Mouse (Mus musculus): ENCODE data around the gene Trabd2b.

Gene Trabd2b

GRCm38 (mm10) chr4:114397625-114398024 lies 8.9 kb upstream of the Trabd2b start:
- no peak for DNase-seq (ENCODE audit: low read depth, low spot score)

GRCm38 (mm10) chr4:114399821-114400220 lies 6.7 kb upstream of the Trabd2b start:
- DNase-seq (ENCODE audit: low read depth, low spot score): no peak

- no peak for DNase-seq (ENCODE audit: low read depth, low spot score)
Measured at GRCm38 (mm10) chr4:114401993-114402731, 4.4 kb upstream of the Trabd2b start.

GRCm38 (mm10) chr4:114405682-114406354 lies 706 bp upstream of the Trabd2b start:
- peak; percentile 87 for DNase-seq (ENCODE audit: low read depth, low spot score)

GRCm38 (mm10) chr4:114407516-114407915 lies 992 bp downstream of the Trabd2b start:
- DNase-seq (ENCODE audit: low read depth, low spot score): no peak

- DNase-seq (ENCODE audit: low read depth, low spot score): no peak
Measured at GRCm38 (mm10) chr4:114408298-114408697, 1.8 kb downstream of the Trabd2b start.

- DNase-seq (ENCODE audit: low read depth, low spot score): no peak
Measured at GRCm38 (mm10) chr4:114408890-114409480, 2.5 kb downstream of the Trabd2b start.

GRCm38 (mm10) chr4:114409511-114409910 lies 3.0 kb downstream of the Trabd2b start:
- no peak for DNase-seq (ENCODE audit: low read depth, low spot score)

- no peak for DNase-seq (ENCODE audit: low read depth, low spot score)
Measured at GRCm38 (mm10) chr4:114410026-114410425, 3.5 kb downstream of the Trabd2b start.

GRCm38 (mm10) chr4:114410443-114410842 lies 3.9 kb downstream of the Trabd2b start:
- peak; percentile 13 for DNase-seq (ENCODE audit: low read depth, low spot score)

- DNase-seq (ENCODE audit: low read depth, low spot score): no peak
Measured at GRCm38 (mm10) chr4:114410958-114411661, 4.6 kb downstream of the Trabd2b start.

- DNase-seq (ENCODE audit: low read depth, low spot score): no peak
Measured at GRCm38 (mm10) chr4:114411846-114412390, 5.4 kb downstream of the Trabd2b start.

GRCm38 (mm10) chr4:114415925-114416645 lies 9.6 kb downstream of the Trabd2b start:
- DNase-seq (ENCODE audit: low read depth, low spot score): no peak

- no peak for DNase-seq (ENCODE audit: low read depth, low spot score)
Measured at GRCm38 (mm10) chr4:114420154-114420553, 13.6 kb downstream of the Trabd2b start.

GRCm38 (mm10) chr4:114423084-114423483 lies 16.6 kb downstream of the Trabd2b start:
- no peak for DNase-seq (ENCODE audit: low read depth, low spot score)

- DNase-seq (ENCODE audit: low read depth, low spot score): no peak
Measured at GRCm38 (mm10) chr4:114425808-114426207, 19.3 kb downstream of the Trabd2b start.

GRCm38 (mm10) chr4:114432742-114433141 lies 26.2 kb downstream of the Trabd2b start:
- DNase-seq (ENCODE audit: low read depth, low spot score): no peak

- DNase-seq (ENCODE audit: low read depth, low spot score): no peak
Measured at GRCm38 (mm10) chr4:114433440-114433839, 26.9 kb downstream of the Trabd2b start.

GRCm38 (mm10) chr4:114434766-114435165 lies 28.2 kb downstream of the Trabd2b start:
- no peak for DNase-seq (ENCODE audit: low read depth, low spot score)

GRCm38 (mm10) chr4:114435381-114435780 lies 28.9 kb downstream of the Trabd2b start:
- no peak for DNase-seq (ENCODE audit: low read depth, low spot score)

- no peak for DNase-seq (ENCODE audit: low read depth, low spot score)
Measured at GRCm38 (mm10) chr4:114438764-114439163, 32.2 kb downstream of the Trabd2b start.
